Mouse (Mus musculus): ENCODE measurements around the gene Psrc1.
A peak's percentile ranks its signal among the peaks of the same experiment; 100 is the strongest.

Psrc1 gene

DNA sequence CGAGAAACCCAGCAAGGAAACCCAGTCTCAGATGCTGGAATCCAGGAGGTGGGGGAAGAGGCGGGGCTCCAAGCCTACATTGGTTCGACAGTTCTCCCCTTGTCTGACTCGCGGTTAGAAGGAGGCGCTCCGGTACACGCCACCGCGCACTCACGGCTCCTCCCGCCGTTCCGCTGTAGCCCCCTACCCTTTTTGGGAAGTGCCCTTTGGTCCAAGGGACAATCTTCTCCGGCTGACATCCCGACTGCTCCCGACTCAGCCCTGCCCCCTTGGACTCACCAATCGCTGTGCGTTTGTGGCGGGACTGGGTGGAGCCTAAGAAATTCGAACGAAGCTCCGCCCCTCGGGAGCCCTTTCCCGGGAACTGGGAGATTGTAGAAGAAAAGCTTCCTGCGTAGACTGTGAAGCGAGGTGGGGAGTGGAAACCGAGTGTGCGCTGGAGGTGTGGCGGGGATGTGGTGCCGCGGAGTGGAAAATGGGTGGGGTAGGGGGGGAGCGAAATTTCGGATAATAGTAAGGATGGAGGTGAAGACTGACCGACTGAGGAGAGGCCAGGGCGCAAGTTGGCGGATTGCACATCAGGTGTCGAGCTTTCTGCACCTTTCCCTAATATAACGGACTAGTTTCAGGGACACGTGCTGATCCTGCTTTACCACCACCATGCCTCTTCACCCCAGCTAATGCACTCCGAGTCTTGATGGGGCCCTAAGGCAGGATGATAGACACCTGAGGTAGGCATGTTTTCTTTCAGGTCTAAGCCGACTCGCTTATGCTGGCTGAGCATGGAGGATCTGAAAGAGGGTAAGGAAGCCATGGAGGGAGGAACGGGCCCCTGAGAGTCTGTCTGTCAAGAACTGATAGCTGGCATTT is at the start of gene Psrc1:
Gene Psrc1, plus strand, starts transcription at position 355 of the 870 bp plus-strand sequence.
- DNase-seq (ENCODE audit: low read depth, low spot score): peak; percentile 76

GRCm38 (mm10) chr3:108336878-108337277 is 46.8 kb upstream of the Psrc1 start:
- no peak for DNase-seq (ENCODE audit: low read depth, low spot score)

DNA sequence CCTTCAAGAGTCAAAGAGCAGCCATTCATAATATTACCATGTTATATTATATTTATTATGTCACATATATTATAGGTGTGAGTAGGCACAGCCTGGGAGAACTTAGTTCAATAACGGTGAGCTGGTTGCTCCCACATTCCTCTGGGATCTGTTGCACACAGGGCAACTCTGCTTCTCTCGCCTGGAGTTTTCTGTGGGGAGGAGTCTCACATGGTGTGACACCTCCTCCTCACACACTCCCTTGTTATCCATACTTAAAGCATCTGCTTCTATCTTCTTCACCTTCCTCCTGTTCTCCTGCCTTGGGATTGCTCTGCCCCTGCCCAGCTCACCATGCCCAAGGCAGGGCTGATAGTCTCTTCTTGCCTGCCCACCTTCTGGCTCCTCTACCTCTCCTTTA is 42.6 kb upstream of the Psrc1 start:
- DNase-seq (ENCODE audit: low read depth, low spot score): no peak

GRCm38 (mm10) chr3:108342185-108342584 is 41.5 kb upstream of the Psrc1 start:
- DNase-seq (ENCODE audit: low read depth, low spot score): no peak

GRCm38 (mm10) chr3:108345855-108346254 is 37.8 kb upstream of the Psrc1 start:
- no peak for DNase-seq (ENCODE audit: low read depth, low spot score)

DNA sequence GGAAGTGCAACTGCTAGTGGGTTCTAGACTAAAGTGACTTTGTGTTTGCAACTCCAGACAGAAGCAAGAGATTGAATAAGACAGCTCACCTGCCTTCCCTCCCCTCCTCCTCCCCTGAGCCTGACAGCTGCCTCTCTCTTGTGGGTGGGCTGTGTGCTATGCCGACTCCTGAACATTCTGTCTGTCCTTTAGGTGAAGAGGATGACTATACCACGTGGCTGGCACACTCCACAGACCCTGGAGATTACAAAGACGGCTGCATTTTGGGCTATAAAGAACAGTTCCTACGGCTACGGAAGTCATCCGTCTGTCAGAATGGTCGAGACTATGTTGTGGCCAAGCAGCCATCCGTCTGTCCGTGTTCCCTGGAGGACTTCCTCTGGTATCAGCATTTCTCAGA is 35.3 kb upstream of the Psrc1 start:
- no peak for DNase-seq (ENCODE audit: low read depth, low spot score)

GRCm38 (mm10) chr3:108355245-108355644 is 28.4 kb upstream of the Psrc1 start:
- DNase-seq (ENCODE audit: low read depth, low spot score): no peak

DNA sequence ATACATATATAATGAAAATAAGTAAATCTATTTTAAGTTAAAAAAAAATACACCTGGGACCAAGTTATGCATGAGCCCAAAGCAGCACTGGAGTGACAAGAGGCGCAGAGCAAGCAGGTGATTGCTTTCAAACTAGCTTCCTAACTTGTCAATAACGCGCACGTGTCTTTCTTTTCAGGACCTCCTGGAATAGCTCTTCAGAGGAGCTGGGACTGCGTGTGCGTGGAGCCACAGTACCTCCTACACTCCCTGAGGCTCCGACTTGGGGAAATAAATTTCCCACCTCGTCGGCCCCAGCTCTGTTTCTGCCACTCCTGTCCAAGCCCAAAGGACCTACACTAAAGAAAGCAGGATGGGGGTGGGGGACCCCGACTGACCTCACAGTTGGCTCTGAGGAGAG is 26.6 kb upstream of the Psrc1 start:
- DNase-seq (ENCODE audit: low read depth, low spot score): no peak

DNA sequence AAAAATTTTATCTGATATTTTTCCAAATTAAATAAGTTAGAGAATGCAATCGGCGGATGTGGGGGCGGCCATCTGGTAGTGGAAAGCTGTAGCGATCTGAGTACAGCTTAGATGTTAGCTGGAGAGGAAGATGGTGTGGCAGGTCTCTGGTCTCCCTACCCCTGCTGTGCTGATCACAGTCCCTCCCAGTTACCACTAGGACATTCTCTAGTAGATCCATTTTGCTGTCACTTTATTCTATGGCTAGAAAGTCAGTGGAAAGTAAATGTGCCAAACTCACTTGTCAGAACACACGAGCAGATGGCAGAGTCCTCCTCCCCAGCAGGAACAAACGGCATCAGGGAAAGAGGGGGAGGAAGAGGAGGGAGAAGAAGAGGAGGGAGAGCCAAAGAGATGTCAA is 25.2 kb upstream of the Psrc1 start:
- DNase-seq (ENCODE audit: low read depth, low spot score): no peak

DNA sequence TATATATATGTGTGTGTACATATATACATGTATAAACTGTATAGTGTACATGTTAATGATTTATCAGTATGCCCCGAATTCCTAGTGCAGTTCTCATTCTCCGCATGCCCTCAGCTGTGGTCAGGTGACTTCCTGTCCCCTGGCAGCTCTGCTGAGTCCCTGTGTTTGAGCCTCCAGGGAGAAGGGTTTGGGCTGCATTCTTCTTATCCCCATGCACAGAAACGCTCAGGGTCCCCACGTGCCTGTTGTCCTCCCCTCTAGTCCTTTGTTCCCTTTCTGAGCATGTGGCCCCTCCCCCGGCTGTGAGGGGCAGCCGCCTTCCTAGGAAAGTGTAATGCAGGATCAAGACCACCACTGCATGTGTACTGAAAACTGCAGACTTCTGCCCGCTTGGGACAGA is 22.7 kb upstream of the Psrc1 start:
- DNase-seq (ENCODE audit: low read depth, low spot score): no peak

DNA sequence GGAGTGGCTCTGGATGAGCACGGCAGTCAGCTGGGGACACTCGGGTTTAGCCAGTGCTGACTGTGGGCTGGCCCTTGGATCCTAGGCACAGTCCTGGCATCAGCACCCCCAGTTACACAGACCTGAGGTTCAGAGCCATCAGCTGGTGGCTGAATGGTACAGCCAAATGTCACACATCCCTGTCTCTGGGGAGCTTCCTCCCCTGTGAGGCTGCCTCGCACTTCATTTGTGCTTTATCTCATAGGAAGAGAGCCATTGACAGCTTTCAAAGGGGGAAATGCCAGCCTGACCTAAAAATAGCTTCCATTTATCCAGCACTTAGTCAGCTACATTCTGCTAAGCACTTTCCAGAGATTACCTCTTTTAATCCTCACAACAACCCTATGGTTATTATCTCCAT is 20.0 kb upstream of the Psrc1 start:
- no peak for DNase-seq (ENCODE audit: low read depth, low spot score)

GRCm38 (mm10) chr3:108364270-108364995 is 19.2 kb upstream of the Psrc1 start, which contains the start of gene Mybphl:
TSS of gene Mybphl (plus strand) at chr3:108364911.
- DNase-seq (ENCODE audit: low read depth, low spot score): no peak

DNA sequence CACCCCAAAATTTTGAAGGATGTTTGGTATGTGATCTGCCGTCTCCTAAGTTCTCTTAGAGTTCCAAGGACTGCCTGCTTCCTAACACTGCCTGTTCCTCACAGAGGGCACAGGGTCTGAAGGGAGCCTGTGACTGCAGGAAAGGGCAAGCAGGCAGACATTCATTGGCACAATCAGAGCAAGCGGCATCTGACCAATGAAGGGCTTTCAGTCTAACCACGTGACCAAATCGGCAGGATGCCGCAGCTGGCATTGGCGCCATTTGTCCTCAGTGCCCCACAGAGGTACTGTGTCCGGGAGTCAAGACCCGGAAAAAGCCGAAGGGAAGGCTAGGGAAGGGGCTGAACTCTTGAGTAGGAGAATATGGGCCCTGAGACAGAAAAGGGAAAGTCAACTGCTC is 16.5 kb upstream of the Psrc1 start:
- no peak for DNase-seq (ENCODE audit: low read depth, low spot score)

GRCm38 (mm10) chr3:108367828-108368227 is 15.8 kb upstream of the Psrc1 start:
- DNase-seq (ENCODE audit: low read depth, low spot score): no peak

DNA sequence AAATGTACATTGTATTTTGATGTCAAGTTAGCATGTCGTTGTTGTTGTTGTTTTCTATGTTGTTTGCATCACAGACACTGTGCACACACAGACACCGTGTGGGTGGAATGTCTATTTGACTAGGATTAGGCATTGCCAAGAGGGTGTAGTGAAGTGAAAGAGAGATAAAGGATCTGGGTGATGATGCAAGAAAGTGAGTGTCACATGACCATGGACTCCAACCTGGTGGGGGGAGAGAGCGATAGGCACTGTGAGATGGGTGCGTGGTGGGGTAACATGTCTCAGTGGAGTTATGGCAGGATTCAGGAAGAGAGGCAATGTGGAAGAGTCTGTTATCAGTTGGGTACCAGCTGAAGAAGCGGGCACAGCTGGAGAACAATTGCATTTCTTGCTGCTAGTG is 14.9 kb upstream of the Psrc1 start:
- DNase-seq (ENCODE audit: low read depth, low spot score): no peak

DNA sequence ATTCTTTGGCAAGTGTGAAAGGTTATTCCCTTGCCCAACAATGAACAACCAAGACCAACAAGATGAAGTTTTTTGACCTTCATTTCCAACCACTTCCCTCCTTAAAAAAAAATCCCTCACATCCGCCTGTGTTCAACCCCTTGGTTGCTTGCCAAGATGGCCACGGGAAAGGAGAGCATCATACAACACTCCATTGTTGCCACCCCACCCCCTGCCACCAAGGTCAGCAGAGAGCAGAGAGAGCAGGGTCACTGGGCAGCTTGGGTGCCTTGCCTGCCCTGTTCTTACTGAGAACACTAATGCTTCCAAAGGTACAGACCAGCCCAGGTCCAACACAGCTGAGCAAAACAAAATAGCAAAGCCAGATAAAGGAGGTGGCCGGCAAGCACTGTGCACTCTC is 11.4 kb upstream of the Psrc1 start:
- no peak for DNase-seq (ENCODE audit: low read depth, low spot score)

GRCm38 (mm10) chr3:108372691-108373090 is 10.9 kb upstream of the Psrc1 start:
- no peak for DNase-seq (ENCODE audit: low read depth, low spot score)

DNA sequence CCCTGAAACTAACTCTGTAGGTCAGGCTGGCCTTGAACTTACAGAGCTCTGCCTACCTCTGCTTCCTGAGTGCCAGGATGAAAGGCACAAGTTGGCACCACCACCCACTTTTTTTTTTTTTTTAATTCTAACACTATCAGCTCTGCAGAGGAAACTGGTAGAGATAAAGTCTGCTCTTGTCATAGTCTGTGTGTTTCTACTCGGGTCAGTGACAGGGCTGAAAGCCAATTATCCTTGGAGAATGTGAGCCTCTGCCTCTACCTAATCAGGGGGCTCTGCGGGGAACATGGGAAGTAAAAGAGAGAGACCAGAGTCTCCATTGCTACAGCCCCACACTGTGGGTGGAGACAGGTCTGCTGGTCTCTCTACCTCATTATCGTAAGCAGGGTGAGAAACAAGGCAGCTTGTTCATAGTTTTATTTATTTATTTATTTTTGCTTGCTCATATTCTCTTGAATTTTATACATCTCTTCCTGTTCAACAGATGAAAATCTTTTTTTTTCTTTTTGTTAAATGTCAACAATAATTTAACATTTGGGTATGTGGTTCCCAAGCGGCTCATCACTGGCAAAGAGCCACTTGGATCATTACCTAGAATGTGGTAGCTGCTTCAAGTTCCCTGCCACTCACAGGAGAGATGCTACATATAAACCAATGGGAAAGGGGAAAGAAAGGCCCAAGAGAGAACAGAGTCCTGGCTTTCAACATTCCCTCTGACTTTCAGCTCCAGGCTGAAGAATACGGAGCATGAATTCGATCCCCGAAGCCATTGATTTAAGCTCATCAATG is 4.6 kb upstream of the Psrc1 start:
- no peak for DNase-seq (ENCODE audit: low read depth, low spot score)

- no peak for DNase-seq (ENCODE audit: low read depth, low spot score)
These were observed 2.9 kb upstream of the Psrc1 start for GRCm38 (mm10) chr3:108380695-108381094.

DNA sequence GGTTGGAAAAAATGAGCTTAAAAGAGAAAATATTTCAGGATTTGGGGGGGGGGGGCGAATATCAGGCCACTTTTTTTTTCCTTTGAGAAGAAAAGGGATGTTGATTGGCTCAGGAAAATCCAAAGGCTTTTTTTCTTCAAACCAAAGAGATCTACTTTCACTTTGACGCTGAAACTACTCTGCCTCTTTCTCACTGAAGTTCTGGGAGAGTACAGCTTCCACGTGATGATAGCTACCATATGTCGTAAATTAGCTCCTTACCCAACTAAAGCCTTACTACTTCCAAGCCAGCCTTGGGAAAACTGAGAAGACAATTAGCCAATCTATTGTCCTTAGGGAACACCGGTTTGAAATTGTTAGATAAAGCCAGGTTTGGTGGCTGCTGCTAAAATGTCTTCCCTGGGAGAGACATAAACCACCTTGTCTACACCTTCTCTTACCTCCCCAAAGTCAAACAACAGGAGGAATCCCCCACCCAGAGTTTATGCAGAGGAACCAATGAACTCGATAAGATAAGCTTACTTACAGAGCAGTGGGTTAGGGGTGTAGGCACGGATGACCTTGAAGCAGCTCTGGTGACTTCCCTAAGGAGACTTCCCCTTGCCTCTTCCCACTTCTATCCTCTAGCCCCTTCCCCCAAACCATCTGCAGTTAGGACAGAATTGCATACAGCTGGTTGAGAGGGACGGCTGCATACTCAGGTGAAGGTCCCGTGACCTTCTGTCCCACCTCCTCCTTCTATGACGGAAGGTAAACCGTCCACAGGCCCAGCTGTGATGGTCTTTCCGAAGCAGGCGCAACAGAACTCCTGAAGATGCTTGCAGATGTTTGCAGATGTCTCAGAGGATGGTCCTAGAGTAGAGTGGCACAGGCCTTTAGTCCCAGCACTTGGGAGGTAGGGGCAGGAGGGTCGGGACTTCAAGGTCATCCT is 1.4 kb upstream of the Psrc1 start:
- DNase-seq (ENCODE audit: low read depth, low spot score): no peak

GRCm38 (mm10) chr3:108384425-108384824 is 786 bp downstream of the Psrc1 start:
- no peak for DNase-seq (ENCODE audit: low read depth, low spot score)
